Mouse (Mus musculus) embryonic facial prominence, embryonic 10.5 days (tissue): ENCODE data around the gene Szrd1. TPM values are rescaled to one million over a fixed set of nuclear protein-coding genes. Genes with fewer than 3 reads are reported as not detected.

Experiments used
- DNase-seq: peaks from one replicate; pipeline ENCODE4 v3.0.0-alpha.2; 2017; ENCODE audit warnings: low spot score
- H3K27ac ChIP-seq: fragments of 300-500 bp; sonication (generic); replicated peaks from 2 replicates; pipeline ENCODE4 v1.5.1; 2016; ENCODE audit warnings: mild to moderate bottlenecking
- H3K27me3 ChIP-seq: fragments of 300-500 bp; sonication (generic); replicated peaks from 2 replicates; pipeline ENCODE4 v1.6.1; 2016; ENCODE audit warnings: low read depth, mild to moderate bottlenecking; ENCODE audit not compliant: poor library complexity, severe bottlenecking
- H3K36me3 ChIP-seq: fragments of 300-500 bp; sonication (generic); replicated peaks from 2 replicates; pipeline ENCODE4 v1.6.1; 2016; ENCODE audit warnings: mild to moderate bottlenecking, moderate library complexity
- H3K4me1 ChIP-seq: fragments of 300-500 bp; sonication (generic); 2 replicates; pipeline ENCODE4 v1.6.1; 2016
- H3K4me3 ChIP-seq: fragments of 300-500 bp; sonication (generic); 2 replicates; pipeline ENCODE4 v1.5.1; 2016; ENCODE audit warnings: mild to moderate bottlenecking, moderate library complexity
- H3K9me3 ChIP-seq: fragments of 300-500 bp; sonication (generic); 2 replicates; pipeline ENCODE4 v1.6.1; 2016; ENCODE audit warnings: mild to moderate bottlenecking
- WGBS: fragments of 180-500 bp; shearing (Covaris S2); methylation state at CpG from one replicate; pipeline ENCODE4 v1.1.7; 2016; 5-methylcytosine and 5-hydroxymethylcytosine counted together
- polyA plus RNA-seq: library from polyadenylated mRNA; unstranded; fragments of >200 nt; fragmentation: Nextera tagmentation; extraction: Ambion mirVana; gene quantifications from 2 replicates; pipeline ENCODE4 v1.2.1, GENCODE M21; 2016

Gene Szrd1
- polyA plus RNA-seq, 1 experiment from 2014 or later: 37.4 TPM

DNA sequence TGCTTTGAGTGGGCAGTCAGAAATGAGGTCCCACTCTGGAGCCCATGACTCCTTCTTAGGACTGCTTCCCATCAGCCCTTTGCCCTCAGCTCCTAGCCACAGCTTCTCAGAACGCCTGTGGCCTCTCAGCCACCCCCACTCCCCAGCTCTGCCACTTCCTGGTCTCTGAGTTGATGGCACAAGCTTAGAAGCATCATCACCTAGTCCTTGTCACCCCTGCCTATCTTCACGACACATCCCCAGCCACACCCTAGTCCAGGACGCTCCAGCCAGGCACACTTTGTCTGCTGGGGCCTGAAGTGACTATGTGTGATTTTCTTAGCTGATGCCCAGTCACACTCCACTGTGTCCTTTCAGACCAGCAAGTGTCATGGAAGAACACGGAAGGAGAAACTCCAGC lies 40.6 kb downstream of the Szrd1 start:
- Histone ChIP-seq H3K27me3 (no peaks in the 10 kb centered on the region), H3K9me3 (no peaks in the 10 kb centered on the region), H3K4me1 (peaks cover 11% of the 10 kb centered on the region), H3K36me3 (no peaks in the 10 kb centered on the region), H3K4me3 (no peak overlapping the region), H3K27ac (no peak overlapping the region)
- 76% methylated on average over 4 of the region's 4 CpGs for WGBS
- DNase-seq: no peak

DNA sequence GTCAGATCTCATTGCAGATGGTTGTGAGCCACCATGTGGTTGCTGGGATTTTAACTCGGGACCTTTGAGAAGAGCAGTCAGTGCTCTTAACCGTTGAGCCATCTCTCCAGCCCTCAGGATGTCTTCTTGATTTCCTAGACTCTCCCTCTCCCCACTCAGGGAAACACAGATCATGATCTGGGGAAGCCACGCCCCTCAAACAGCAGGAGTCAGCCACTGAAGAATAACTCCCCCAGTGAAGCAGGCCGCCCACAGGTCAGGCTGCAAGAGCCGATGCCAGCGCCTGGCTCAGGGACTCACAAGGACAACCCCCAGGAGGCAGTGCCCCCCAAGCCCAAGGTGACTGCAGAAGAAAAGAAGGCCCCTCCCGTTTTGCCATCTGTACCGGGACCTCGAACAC lies 42.9 kb downstream of the Szrd1 start:
- DNase-seq: no peak
- 16% methylated on average over 9 of the region's 9 CpGs for WGBS
- Histone ChIP-seq H3K4me1 (peaks cover 5% of the 10 kb centered on the region), H3K4me3 (no peak overlapping the region), H3K27ac (no peak overlapping the region), H3K36me3 (no peaks in the 10 kb centered on the region), H3K9me3 (no peaks in the 10 kb centered on the region), H3K27me3 (no peaks in the 10 kb centered on the region)

DNA sequence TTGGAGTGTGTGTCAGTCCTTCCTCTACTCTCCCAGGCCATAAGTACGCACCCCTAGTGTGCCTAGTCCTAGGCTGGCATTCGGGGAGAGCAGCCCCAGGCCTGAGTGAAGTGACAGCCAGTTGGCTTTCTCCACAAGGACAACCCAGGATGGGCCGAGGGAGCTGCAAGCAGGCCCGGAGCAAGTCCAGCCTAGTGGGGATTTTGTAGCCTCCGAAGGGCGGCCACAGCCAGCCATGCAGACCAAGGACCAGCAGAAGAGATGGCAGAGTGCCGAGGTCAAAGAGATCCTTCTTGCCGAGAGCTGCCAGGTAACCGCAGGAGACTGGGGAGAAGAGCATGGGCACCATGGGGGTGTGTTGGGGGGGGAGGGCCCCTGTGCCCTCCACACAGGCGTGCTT lies 44.6 kb downstream of the Szrd1 start:
- Histone ChIP-seq H3K36me3 (no peaks in the 10 kb centered on the region), H3K27me3 (no peaks in the 10 kb centered on the region), H3K9me3 (no peaks in the 10 kb centered on the region), H3K27ac (no peak overlapping the region), H3K4me1 (peaks cover 5% of the 10 kb centered on the region), H3K4me3 (no peak overlapping the region)
- no peak for DNase-seq
- WGBS: 78% methylated on average over 10 of the region's 10 CpGs

DNA sequence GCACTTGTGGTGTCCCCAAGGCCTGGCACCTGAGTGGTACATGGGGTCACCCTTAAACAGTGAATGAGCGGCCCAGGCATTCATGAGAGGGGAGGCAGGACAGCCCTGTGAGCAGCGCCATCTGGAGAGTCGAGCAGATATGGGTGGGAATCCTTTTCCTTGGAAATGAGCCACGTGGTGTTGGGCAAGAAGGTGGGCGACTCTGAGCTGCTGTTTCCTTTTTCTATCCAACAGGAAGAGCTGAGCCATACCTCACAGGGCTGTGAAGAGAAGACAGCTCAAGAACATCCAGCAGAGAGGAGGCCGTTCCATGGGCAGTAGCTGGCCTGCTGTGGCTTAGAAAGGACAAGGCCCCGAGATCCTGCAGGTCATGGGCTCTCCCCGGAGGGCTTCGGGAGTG lies 50.9 kb downstream of the Szrd1 start:
- H3K27me3 ChIP-seq: no peaks in the 10 kb centered on the region
- no peaks in the 10 kb centered on the region for H3K36me3 ChIP-seq
- no peak for DNase-seq
- peaks cover 9% of the 10 kb centered on the region for H3K4me1 ChIP-seq
- no peak overlapping the region for H3K27ac ChIP-seq
- 74% methylated on average over 9 of the region's 9 CpGs for WGBS
- no peak overlapping the region for H3K4me3 ChIP-seq
- no peaks in the 10 kb centered on the region for H3K9me3 ChIP-seq

DNA sequence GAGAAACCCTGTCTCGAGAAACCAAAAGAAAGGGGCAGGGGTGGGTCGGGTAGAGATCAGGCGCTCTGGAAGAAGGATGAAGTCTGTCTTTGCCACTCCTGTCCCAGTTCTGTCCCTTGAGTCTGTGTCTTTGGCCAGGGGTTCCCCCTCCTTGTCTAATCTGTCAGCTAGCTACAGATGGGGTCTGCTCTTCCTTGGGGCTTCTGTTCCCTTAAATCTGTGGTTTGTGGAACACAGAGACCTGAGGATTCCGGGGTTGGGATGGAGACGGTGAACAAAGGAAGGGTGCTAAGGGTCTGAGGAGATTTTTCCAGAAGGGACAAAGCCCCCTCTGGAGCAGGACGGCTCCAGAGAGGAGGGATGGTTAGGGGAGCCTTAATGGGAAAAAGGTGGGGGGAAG lies 51.5 kb downstream of the Szrd1 start, which contains the start of gene Spata21:
TSS of gene Spata21 (plus strand) at position 301 of the 400 bp plus-strand sequence.
- H3K9me3 ChIP-seq: no peaks in the 10 kb centered on the region

DNA sequence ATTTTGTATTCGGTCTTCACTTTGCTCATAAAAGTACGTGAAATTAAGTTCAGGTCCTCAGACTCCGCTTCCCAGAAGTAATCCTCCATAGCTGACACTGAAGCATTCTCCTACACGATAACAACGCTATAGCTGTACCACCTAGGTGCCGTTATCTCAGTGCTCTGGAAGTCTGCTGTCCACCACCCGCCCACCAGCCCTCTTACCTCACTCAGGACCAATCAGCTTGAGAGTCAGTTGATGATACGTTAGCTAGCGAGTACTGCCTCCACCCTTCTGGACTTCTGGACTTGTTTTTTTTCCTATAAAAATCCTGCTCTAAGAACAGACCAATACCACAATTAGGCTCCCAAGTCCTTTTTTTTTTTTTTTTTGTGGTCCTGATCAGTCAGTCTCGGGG lies 52.7 kb downstream of the Szrd1 start:
- DNase-seq: no peak
- no peaks in the 10 kb centered on the region for H3K36me3 ChIP-seq
- H3K4me1 ChIP-seq: peaks cover 9% of the 10 kb centered on the region
- H3K9me3 ChIP-seq: no peaks in the 10 kb centered on the region
- H3K4me3 ChIP-seq: no peak overlapping the region
- WGBS: 79% methylated on average over 10 of the region's 10 CpGs
- no peaks in the 10 kb centered on the region for H3K27me3 ChIP-seq
- no peak overlapping the region for H3K27ac ChIP-seq

More for the DNA sequence above, 51.5 kb downstream of the Szrd1 start, which contains the start of gene Spata21:
- Histone ChIP-seq H3K36me3 (no peaks in the 10 kb centered on the region), H3K4me3 (no peak within 1 kb of the TSS), H3K27me3 (no peaks in the 10 kb centered on the region), H3K4me1 (peaks cover 9% of the 10 kb centered on the region), H3K27ac (0 out of 2 replicates have a peak within 1 kb of the TSS, but pooled peaks have one; percentile 14)
- WGBS: 78% methylated on average over 6 of the region's 6 CpGs
- DNase-seq: no peak

DNA sequence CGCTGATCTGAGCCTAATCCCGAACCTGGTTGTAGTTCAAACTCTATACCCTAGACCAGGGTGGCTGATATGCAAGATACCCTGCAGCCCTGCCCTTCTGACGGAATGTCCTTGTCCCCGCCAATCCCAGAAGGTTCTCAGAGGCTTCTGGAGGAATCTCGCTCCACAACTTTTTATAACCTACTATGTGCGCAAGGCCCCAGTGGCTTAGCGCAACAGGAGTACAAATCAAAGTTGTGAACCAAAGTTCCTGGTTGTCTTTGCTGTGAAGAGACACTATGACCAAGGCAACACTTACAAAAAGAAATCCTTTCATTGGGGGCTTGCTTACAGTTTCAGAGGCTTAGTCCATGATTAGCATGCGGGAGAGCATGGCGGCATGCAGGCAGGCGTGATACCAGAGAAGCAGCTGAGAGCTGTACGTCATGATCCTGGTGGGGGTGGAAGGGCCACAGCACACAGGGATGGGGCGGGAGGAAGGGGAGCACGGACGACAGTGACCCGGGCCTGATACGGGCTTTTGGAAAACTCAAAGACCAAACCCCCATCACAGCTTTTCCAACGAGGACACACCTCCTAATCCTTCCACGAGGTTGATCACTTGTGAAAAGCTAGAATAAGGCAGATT lies 61.0 kb downstream of the Szrd1 start:
- Histone ChIP-seq H3K27ac (0 out of 2 replicates have a peak overlapping the region, but pooled peaks have one; percentile 84), H3K36me3 (peaks cover 24% of the 10 kb centered on the region), H3K27me3 (no peaks in the 10 kb centered on the region), H3K4me3 (peak overlapping the region; percentile 75), H3K4me1 (peaks cover 14% of the 10 kb centered on the region), H3K9me3 (no peaks in the 10 kb centered on the region; the same call in 1 of the 2 replicates)
- DNase-seq: no peak
- WGBS: 74% methylated on average over 18 of the region's 18 CpGs

DNA sequence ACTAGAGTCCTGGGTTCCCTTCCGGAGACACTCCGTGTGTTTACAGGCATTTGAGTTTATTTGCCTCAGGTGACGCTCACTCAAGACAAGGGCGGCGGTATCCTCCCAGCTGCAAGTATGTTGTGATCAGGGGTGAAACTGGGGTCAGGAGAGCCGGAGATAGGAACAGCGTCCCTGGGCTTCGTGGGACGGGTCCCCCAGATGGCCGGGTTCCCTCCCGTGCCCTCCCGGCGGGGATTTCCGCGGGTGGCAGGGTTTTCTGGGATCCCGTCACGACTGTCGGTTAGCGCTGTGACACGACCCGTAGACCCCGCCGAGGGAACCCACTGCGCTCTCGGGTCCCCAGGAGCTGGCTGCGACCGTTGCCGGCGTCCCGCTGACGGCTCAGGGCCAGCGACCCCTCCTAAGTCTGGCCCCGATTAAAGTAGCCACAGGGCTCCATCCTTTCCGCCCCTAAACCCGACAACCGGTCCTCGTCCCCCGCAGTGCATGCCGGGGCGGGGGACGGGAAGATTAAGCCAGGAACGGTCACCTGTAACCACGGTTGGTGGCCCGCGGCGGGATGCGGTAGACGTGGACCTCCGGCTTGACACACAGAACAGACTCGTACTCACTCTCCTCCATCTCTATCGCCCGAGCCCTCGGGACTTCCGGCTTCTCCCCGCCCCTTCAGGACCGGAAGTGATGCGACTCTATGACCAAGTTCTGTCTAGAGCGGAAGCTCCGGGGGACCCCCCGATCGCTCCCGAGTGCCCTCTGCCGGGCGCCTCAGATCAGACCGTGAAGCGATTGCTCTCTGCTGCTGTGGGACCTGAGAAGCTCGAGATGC lies 61.7 kb downstream of the Szrd1 start, which contains the start of gene Necap2:
TSS of gene Necap2 (minus strand) at position 677 of the 829 bp plus-strand sequence.
- H3K4me3 ChIP-seq: peak within 1 kb of the TSS; percentile 75
- peaks cover 31% of the 10 kb centered on the region for H3K36me3 ChIP-seq
- H3K27ac ChIP-seq: peak within 1 kb of the TSS; percentile 84
- H3K27me3 ChIP-seq: no peaks in the 10 kb centered on the region
- DNase-seq: peak; percentile 96
- peaks cover 14% of the 10 kb centered on the region for H3K4me1 ChIP-seq
- H3K9me3 ChIP-seq: no peaks in the 10 kb centered on the region; the same call in 1 of the 2 replicates
- WGBS: under 1% methylated on average over 67 of the region's 67 CpGs

DNA sequence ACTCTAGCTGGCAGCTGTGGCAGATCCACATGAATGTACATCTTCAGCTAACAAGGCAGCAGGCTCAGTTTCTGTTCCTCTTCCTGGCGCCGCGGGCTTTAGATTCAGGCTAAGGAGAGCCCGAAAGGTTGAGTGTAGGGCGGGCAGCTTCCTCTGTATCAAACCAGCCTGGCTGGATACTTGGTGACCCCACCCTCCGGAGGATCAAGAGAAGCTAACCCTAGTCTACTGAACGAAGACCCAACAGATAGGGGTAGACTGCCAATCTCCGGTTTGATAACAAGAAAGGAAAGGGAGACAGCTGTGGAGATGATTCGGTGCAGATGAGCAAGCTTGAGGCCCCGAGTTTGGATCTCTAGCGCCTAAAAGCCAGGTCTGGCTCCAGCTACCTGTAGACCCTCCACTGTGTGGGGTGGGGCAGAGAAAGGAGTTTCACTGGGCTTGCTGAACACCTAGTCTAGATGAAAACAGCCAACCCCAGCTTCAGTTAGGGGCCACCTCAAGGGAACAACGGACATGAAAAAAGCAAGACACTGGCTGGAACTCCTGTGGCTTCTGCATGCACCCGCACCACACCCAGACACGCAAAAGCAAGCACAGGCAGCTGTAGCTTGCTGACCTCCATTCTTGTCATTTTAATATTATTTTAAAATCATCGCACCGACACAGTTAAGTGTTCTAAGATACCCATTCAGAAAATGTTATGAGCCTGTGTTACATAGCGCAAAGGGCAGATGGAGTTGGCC lies 62.6 kb downstream of the Szrd1 start:
- no peak for DNase-seq
- WGBS: 85% methylated on average over 17 of the region's 17 CpGs
- H3K4me1 ChIP-seq: peaks cover 14% of the 10 kb centered on the region
- peak overlapping the region; percentile 75 for H3K4me3 ChIP-seq
- no peak overlapping the region for H3K27ac ChIP-seq
- no peaks in the 10 kb centered on the region for H3K27me3 ChIP-seq
- no peaks in the 10 kb centered on the region; the same call in 1 of the 2 replicates for H3K9me3 ChIP-seq
- H3K36me3 ChIP-seq: peaks cover 41% of the 10 kb centered on the region

DNA sequence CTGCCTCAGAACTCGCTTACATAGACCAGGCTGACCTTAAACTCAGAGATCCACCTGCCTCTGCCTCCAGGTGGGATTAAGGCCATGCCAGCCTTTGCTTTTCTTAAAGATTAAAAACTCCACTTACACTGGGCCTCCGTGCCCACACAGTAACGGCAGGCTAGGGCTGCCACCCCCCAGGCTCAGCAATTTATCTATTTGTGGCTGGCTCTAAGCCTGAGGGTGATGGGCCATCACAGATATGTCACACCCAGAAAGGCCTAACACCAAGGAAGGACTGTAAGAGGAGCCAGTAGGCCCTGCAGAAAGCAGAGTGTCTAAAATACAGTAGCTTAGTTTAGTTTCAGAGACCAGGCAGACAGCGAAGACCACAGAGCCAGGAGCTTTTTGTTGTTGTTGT lies 65.5 kb downstream of the Szrd1 start:
- WGBS: 96% methylated on average over 4 of the region's 4 CpGs
- no peak for DNase-seq
- Histone ChIP-seq H3K27ac (no peak overlapping the region), H3K4me1 (peaks cover 14% of the 10 kb centered on the region), H3K27me3 (no peaks in the 10 kb centered on the region), H3K4me3 (no peak overlapping the region), H3K9me3 (no peaks in the 10 kb centered on the region), H3K36me3 (peaks cover 69% of the 10 kb centered on the region)

DNA sequence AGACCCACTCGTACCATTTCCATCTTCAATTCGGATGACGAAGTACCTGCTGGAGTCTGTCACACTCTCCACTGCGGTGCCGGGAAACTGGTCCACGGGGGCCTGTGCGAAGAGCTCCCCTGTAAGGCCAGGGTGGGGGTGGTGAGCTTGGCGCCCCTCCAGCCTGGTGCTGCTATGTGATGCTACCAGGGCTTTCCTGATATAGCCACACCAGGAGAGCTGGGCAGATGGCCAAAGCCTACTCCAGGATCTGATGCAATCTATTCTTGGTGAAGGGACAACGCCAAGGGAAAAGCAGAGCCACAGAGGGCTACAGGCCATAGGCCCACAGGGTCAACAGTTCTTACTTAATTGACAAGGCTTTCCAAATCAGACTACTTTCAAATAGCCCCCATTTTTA lies 65.9 kb downstream of the Szrd1 start:
- peaks cover 14% of the 10 kb centered on the region for H3K4me1 ChIP-seq
- no peak for DNase-seq
- 95% methylated on average over 9 of the region's 9 CpGs for WGBS
- no peaks in the 10 kb centered on the region for H3K9me3 ChIP-seq
- no peak overlapping the region for H3K27ac ChIP-seq
- H3K36me3 ChIP-seq: peaks cover 74% of the 10 kb centered on the region
- no peak overlapping the region for H3K4me3 ChIP-seq
- H3K27me3 ChIP-seq: no peaks in the 10 kb centered on the region

DNA sequence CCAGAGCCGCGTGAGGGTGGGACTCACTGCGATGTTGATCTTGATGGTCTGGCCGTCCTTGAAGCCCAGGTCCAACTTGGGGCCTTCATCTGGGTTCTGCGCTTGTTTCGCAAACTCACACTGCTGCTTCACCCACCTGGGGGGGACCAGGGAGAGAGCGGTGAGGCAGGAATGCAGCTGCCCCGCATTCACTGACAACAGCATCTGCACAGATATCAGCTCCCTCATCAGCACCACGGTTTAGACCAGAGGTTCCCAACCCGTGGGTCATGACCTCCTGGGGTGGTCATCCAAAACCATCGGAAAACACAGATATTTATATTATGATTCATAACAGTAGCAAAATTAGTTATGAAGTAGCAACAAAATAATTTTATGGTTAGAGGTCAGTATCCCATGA lies 67.1 kb downstream of the Szrd1 start:
- Histone ChIP-seq H3K4me1 (peaks cover 12% of the 10 kb centered on the region), H3K27me3 (no peaks in the 10 kb centered on the region), H3K36me3 (peaks cover 85% of the 10 kb centered on the region), H3K9me3 (no peaks in the 10 kb centered on the region), H3K4me3 (no peak overlapping the region), H3K27ac (no peak overlapping the region)
- WGBS: 93% methylated on average over 11 of the region's 11 CpGs
- no peak for DNase-seq
